Mouse (Mus musculus) embryo, embryonic 11.5 days (tissue): ENCODE results near the gene Psap.

Experiments used
- DNase-seq: peaks from one replicate; pipeline ENCODE4 v3.0.0-alpha.2; 2012; ENCODE audit warnings: low read depth, low spot score

The Psap gene

DNA sequence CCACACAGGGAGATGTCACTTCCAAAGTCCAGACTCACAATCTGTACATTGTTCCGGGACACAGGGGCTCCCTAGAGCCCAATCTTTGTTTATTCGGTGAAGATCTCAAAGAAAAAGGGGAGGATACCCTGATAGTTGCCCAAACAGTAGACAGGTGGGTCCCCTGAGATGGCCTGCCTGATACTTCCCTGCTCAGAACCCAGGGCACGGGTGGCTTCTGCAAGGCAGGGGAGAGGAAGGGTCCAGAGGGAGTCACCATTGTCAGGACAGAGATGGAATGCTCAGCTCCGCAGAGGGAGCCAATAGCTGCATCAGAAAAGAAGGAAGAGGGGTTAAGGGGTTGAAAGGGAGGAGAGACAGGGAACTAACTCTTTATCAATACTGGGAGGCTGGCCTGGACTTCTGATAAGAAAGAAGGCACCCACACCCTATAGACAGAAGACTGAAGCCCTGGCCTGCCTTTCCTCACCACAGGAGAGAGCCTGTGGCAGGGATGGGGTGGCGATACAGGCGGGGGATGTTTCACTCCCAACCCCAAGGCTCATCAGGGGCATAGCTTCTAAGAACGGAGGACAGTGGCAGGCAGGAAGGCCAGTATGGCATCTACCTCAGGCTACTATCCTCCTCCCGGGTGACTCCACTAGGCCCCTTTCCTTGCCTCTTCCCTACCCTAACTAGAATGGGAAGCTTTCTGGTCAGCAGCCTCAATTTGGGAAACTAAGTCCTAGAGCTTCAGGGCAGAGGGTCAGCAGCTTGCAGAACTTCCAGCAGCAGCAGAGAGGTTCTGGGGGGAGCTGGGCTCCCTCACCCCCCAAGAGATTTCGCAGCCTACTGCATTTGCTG lies 70.6 kb downstream of the Psap start:
- no peak for DNase-seq

DNA sequence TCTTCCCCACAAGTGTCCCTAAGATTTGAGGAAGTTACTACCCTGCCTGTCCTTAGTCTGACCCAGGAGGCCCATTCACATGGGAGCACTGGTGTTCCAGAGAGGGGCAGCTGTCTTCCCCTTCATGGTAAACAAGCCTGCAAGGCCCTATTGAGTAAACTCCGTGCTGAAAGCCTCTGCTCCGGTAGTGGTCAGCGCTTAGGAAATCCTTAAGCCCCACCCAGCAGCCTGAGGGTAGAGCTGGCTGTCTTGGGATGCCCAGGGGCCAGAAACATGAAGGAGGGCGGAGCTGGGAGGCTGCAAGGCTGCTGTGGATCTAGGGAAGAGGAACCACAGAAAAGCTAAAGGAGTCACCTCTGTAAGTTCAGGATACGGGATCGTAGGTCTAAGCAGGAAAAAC lies 71.6 kb downstream of the Psap start:
- no peak for DNase-seq

DNA sequence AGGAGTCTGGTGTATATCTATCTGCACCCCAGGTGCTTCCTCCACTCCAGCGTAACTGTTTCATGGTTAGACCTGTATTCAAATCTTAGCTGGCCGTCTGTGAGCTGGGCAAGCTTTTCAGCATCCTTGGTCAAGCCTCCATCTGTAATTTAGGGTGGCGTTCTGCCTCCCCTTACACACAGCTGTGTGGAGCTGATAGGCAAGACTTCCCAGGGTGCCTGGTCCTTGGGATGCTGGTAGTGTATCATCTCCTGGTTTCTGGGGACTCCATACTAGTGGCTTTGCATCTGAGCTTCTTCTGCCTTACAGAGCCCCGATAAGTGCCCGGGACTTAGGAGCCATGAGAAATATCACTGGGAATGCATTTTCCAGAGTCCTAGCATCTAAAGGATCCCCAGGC lies 72.2 kb downstream of the Psap start:
- DNase-seq, result no peak

DNA sequence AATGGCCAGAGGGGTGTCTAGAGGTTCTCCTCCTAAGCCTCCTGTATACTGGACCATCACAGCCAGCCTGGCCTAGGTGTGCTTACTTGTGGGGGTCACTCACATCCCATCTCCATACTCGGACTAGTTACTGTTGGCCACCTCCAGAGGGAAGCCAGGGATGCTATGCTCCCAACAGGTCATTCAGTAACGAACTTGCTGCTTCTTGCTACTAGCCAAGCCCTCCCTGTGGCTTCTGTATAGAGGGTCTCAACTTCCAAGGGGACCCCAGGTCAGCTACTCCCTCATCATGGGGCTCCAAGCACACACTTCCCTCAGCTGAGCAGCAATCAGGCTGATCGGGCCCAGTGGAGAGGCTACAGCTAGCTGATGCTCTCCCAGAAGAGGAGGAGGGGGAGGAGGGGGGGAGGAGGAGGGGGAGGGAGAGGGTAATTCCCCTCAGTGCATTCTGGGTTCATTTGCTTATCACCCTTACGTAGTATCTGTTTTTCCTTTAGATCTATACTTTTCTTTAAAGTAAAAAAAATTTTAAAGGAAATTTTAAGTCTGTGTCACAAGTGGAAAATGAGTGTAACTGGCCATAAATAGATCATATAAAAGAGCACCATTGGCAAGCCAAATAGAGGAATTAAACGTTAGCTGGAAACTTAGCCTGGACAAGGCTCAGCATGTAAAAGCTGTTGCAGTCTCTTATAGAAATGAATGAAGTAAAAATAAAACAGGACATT lies 72.8 kb downstream of the Psap start:
- no peak for DNase-seq

GRCm38 (mm10) chr10:60350805-60351167 lies 73.4 kb downstream of the Psap start:
- DNase-seq, result peak; percentile 63

- DNase-seq, result no peak
Measured at GRCm38 (mm10) chr10:60351248-60351647, 73.8 kb downstream of the Psap start.

- peak; percentile 43 for DNase-seq
Measured at GRCm38 (mm10) chr10:60351761-60352455, 74.5 kb downstream of the Psap start.
